Mouse (Mus musculus) layer of hippocampus, adult 8-10 months (tissue): ENCODE data around the gene Rhbdd3. TPM values are rescaled to one million over a fixed set of nuclear protein-coding genes. Genes with fewer than 3 reads are reported as not detected.
A peak's percentile ranks its signal among the peaks of the same experiment; 100 is the strongest.

Experiments used
- DNase-seq, 2 experiments: peaks; one replicate each; pipeline ENCODE4 v3.0.0; 2022; ENCODE audit warnings: low spot score in 2 of 2
- total RNA-seq, 4 experiments: library from RNA; stranded (reverse); gene quantifications; 2 replicates each; pipeline ENCODE4 v1.2.4; 2022

Gene Rhbdd3
- total RNA-seq, result 10 to 100 TPM; 22.1 to 26.4 (median 24.2) TPM

DNA sequence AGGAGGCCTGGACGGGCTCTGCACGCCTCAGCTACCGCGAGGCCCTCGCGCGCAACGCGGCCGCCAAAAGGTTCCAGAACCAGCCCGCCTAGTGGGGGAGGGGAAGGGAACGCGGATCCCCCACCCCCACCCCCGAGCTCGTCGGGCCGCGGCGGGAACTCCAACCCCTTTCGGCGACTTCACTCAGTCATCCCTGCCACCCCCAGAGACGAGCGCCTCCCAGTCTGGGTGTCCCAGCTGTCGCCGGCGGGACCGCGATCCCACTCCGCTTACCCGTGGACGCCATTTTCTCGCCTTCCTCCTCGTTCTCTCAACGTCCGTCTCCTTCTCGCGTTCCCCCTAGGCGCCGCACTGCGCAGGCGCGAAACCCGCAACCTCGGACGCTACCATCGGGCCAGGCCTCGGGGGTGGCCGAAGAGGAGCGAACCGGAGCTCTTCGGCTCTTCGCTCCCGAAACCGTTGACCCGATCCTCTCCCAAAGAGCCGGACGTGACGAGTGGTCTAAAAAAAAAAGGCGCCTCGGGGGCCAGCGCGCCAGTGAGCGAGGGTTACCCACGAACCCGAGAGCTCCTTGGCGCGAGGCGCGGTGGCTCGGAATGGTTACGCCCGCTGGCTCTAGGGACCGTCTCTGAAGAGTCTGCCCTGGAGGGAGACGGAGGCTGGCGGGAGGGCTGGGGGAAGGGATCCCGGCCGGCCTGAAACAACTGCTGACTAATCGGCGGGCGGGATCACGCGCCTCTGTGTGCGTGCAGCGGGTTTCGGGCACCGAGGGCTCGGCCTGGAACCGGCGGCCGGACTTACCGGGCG is at the start of gene Rhbdd3, which contains the start of gene Ewsr1:
TSS of gene Rhbdd3 (plus strand) at position 191 of the 807 bp plus-strand sequence.
TSS of gene Ewsr1 (minus strand) at position 531 of the 807 bp plus-strand sequence.
- DNase-seq, result peak; percentile 92 to 96

DNA sequence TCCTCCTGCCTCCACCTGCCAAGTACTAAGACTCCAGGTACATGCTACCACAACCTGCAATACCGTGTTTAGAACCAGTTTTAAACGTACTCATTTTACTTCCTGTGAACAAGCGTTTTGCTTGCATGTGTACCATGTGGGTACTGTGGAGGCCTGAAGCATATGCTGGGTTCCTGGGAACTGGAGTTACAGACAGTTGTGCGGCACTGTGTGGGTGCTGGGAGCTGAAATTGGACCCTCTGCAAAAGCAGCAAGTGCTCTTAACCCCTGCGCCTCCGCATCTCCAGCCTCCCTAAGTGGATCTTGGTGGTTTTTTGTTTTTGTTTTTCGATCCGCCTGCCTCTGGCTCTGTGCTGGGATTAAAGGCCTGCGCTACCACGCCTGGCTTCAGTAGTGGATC is 47.1 kb upstream of the Rhbdd3 start:
- DNase-seq, result no peak

DNA sequence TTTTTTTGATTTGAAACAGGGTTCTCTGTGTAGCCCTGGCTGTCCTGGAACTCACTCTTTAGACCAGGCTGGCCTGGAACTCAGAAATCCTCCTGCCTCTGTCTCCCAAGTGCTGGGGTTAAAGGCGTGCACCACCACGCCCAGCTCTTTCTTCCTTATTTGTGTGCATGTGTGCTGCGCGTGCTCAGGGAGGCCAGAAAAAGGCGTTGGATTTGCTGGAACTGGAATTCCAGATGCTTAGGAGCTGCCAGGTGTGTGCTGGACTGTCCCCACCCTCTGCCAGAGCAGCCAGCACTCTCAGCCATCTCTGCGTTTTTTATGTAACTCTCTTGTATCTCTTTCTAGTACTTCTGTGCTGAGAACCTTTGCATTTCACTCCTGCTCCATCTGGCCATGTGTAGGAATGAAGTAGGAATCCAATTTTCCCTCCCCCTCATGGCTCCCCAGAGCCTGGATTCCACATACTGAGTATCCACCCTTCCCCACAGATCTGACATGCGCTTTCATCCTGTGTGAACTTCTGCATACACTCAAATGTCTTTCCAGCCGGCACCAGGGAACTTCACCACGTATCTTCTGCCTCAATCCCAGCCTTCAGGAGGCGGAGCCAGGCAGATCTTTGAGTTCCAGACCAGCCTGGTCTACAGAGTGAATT is 46.4 kb upstream of the Rhbdd3 start:
- DNase-seq, result peak; percentile 69 to 78

DNA sequence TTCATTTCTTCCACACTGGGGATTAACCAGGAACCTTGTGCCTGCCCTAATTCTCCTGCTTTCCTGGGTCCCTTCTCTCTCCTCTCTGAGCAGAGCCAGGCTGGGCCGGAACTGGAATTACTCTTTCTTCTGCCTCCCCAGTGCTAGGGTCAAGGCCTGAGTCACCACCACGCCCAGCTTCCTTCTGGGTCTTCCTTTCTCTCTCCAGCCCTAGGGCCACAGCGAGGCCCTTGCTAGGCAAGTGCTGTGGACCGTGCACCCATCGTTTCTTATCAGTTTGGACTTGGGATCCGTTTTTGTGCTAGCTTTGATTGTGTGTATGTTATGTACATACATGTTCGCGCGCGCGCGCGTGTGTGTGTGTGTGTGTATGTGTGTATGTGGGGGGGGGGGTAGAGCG is 44.6 kb upstream of the Rhbdd3 start:
- DNase-seq, result no peak

DNA sequence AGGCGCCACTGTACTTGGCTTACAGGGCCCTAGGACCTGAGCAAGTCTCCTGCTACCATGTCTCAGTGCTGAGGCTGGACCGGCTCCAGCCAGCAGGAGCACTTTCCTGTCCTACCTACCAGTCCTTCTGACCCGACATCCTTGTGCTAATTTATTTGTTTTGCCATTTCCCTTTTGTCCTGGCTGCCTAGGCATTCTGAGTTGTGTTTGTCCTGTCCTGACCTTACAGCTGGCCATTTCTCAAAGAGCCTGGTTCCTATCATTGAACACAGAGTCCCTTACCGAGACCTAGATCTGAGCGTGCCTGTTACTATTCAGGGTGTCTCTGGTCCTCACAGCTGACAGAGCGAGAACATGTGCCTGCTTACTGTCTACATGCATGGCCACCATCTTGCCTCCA is 43.9 kb upstream of the Rhbdd3 start:
- DNase-seq, result no peak

DNA sequence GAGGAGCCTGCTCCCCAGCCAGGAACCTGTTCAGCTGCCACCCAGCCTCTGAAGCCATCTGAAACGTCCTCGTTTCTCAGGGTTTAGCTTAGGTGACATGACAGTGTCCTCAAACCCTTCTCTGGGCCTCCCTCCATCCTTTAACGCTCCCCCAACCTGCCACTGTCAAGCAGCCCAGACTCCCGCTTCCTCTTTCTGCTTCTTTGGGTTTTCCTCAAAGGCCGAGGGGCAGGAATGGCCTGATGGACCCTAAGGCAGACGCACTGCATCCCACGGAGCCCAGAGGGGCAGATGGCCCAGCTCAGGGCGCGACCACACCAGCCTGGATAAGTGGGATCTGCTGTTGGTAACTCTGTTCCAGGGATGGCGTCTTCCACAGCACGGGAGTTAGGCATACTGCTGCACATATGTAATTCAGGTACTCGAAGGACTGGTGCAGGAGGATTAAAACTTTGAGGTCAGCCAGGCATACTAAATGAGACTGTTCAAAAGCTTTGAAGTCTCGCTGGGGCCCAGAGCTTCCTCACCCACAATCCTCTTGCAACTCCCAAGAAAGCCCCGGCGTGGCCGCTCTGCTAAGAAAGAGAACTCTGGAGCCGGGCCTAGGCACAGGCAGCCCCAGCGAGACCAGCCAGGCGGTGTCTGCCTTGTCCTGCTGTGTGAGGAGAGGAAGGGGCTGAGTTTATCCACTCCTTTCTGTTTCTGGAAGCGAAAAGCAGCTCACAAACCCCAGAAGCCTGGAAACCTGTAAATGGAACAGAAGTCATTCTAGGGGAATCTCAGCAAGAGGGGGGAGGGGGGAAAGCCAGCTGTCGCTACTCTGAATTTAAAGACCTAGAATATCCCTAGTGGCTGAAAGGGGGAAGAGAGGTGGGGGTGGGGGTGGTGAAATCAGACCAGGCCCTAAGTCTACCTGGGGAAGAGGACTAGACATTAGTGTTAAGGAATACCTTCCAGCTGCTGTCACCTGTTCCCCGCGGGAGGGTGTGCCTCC is 42.5 kb upstream of the Rhbdd3 start:
- no peak for DNase-seq

DNA sequence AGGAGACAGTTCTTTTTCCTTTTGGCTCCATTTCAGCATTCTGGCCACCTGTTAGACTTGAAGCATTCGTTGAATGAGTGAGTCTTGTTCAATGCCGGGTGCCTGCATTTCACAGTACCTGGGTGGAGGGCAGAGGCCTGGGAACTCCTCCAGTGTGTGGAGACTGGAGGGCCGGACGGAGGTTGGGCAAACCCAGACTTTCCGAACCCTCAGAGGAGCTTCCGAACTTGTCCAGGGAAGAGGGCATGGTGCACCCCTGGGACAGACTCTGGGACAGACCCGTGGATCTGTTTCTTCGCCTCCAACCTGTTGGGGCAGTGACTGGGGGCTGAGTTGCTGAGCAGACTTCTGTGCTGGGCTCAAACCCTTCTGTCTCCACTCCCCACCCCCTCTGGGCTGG is 41.7 kb upstream of the Rhbdd3 start:
- DNase-seq, result no peak

DNA sequence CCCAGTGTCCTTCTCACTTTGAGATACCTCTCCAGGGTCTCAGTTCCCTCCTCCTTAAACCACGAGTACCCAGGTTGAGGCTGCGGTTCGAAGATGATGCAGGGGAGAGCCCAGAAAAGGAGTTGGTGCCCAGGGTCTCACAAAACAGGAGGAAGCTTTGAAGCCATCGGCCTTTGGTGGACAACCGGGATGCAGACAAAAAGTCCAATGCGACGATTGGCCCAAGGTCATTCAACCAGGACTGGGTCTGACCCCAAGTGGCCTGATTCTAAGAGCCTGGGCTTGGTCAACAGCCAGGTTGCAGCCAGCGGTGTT is 41.2 kb upstream of the Rhbdd3 start:
- no peak for DNase-seq

DNA sequence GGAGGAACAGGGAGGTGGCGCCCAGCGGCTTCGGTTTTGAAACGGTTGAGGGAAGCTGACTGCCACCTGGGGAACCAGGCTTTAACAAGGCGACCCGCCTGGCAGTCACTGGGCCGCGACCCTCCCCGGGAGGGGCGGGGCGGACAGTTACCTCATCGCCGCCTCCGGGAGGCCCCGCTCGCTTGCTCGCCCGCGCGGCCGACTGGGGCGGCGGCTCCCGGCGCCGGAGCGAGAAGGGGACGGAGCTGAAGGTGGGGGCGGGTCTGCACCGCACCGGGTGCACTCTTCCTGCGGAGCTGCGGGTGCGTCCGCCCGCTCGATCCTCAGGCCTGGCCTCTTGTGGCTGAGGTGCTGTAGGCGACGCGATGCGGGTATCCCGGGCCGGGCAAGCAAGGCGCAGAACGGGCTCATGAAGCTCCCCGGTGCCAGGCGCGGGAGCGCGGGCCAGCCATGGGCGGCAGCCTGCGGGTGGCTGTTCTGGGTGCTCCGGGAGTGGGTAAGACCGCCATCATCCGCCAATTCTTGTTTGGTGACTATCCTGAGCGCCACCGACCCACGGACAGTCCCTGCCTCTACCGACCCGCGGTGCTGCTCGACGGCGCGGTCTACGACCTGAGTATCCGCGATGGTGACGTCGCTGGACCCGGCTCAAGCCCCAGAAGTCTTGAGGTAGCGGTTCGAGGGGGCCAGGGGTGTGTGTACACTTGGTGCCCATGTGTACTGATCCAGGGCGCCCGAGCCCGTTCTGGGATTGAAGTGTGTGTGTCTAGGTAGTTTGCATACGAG is 40.7 kb upstream of the Rhbdd3 start, which contains the start of gene Rasl10a:
TSS of gene Rasl10a (plus strand) at position 273 of the 786 bp plus-strand sequence.
- peak in 1 of 2 experiments; percentile 41 for DNase-seq

DNA sequence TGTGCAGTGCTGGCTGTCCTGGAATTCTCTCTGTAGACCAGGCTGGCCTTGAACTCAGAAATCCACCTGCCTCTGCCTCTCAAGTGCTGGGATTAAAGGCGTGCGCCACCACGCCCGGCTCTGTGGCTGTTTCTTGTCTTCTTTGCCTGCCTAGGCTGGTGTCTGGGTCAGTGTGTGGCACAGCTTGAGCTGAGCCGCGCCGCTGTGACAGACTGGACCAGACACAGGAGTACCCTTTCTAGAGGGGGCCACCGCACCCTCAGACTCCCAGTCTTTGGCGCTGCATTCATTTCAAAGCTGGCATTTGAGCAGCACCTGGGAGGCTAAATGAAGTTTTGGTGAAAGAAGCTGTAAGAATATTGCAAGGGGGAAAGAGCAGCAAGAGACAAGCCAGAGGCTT is 39.9 kb upstream of the Rhbdd3 start:
- no peak for DNase-seq

DNA sequence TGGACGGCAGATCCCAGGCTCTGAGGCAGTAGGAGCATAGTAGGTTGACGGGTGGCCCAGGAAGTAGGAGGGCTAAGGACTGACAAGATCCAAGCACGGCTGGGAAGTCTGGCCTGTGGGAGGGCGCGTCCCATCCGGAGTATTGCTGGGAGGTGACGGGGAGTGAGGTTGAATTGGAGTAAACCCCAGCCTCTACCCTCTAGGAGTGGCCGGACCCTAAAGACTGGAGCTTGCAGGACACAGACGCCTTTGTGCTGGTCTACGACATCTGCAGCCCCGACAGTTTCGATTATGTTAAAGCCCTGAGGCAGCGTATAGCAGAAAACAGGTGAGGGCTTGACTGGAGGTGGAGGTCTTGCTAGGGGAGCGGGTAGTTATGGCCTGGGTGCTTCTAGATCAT is 39.5 kb upstream of the Rhbdd3 start:
- DNase-seq, result no peak

DNA sequence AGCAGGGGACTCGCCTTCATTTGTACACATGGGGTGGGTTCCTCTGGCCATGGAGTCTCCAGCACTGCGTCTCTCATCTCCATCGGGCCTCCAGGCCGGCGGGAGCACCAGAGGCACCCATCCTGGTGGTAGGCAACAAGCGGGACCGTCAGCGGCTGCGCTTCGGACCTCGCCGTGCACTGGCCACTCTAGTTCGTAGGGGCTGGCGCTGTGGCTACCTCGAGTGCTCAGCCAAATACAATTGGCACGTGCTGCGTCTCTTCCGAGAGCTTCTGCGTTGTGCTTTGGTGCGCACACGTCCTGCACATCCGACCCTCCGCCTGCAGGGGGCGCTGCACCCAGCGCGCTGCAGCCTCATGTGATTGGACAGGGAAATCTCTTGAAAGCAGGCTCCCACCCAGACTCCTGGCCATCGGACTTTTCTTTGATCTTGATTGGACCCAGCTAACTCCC is 39.0 kb upstream of the Rhbdd3 start:
- peak; percentile 60 to 75 for DNase-seq

DNA sequence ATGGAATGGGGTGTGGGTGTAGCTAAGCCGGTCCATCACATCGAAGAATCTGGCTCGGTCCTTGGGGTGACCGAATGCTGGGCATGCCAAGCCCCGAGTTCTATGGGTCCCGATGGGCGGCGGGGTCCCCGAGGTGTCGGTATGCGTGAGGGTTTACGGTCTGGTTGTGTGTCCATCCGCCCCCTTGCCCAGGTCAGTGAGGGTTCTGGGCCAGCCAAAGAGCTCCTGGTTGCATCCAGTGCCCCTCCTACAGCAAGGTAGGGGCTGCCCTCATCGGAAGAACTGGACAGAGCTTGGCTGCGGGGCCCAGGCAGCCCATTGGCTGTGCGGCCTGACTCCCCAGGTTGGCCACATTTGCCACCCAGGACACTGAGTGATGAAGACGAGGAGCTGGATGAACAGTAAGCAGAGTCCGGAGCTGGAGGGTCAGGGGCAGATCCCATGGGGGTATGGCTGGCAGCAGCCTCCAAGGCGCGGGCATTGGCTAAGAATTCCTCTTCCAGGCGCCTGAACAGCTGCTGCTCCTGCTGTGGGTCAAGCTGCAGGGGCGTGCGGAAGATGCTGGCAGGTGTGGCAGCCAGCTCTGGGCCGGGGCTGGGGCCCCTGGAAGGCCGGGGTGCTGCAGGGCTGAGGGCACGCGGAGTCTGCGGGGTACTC is 37.8 kb upstream of the Rhbdd3 start:
- peak in 1 of 2 experiments; percentile 32 for DNase-seq

DNA sequence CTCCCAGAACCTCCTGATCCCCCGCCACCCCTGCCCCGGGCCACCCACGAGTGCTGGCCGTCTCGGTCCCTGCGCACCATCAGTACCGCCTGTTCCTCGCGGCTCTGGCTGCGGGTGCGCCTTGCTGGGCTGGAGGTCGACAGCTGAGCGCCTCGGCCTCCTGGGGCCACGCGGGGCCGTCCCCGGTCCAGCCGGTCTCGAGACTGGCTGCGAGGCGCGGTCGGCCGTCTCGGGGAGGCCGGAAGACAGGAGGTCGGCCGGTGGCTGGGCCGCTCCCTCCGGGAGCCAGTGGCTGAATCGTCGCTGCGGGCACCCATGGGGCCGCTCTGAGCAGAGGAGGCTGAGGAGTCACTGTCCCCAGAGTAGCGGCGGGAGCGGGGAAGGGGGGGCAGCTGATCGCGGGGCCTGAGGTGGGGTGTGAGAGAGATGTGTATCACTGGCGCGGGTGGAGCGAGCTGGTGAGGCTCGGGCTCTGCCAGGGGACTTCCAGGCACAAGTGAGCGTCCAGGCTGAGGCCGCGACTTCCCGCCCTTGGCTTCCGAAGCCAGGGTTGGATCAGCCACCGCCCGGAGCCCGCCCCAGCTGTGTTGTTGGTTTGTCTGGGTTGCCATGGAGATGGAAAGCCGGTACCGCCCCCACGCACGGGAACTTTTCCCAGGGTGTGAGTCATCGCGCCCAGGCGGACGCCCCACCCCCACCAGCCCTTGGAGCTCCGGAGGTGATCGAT is 37.1 kb upstream of the Rhbdd3 start:
- DNase-seq, result peak; percentile 93 to 95

DNA sequence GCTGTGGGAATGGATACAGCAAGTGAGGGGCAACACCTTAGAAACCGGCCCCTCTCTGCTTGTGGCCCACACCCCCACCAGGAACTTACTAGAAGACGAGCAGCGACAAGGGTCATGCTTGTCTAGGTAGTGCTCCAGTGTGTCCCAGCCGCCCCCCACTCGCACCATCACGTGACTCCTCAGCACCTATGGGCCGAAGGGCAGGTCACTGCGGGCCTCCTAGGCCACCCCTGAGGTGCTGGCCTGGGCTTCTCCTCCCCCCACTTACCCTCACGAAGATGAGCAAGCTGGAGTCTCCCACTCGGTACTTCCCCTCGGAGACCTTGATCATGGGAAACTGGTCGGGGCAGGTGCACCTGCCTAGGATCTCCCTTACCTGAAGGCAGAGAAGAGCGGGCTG is 36.4 kb upstream of the Rhbdd3 start:
- no peak for DNase-seq

DNA sequence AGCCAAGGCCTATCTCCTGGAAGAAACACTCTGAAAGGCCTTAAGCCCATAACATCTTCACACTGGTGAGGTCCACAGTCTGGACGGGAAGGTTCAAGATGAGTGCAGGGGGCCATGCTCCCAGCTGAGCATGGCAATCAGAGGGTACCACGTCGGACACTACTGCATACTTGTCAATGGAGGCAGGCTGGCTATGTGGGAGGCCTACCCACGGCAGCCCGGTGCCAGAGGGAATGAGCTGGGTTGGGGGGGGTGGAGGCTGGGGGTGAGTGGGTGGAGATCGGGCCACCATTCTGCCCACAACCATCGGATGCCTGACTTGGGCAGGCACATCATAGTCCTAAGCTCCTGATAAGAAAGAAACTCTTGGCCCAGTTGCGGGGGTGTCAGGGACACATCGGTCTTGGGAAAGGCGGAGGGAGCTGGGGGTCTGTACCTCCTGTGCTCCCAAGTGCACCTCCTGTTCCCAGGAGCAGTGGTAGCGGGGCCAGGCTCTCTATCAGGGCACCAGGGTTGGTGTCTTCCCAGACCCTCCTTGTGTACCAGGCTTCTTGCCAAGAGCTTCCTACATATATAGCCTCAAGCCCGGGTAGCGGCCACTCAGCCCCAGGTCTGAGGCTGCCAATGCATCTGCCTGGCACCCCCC is 35.7 kb upstream of the Rhbdd3 start:
- DNase-seq, result no peak

DNA sequence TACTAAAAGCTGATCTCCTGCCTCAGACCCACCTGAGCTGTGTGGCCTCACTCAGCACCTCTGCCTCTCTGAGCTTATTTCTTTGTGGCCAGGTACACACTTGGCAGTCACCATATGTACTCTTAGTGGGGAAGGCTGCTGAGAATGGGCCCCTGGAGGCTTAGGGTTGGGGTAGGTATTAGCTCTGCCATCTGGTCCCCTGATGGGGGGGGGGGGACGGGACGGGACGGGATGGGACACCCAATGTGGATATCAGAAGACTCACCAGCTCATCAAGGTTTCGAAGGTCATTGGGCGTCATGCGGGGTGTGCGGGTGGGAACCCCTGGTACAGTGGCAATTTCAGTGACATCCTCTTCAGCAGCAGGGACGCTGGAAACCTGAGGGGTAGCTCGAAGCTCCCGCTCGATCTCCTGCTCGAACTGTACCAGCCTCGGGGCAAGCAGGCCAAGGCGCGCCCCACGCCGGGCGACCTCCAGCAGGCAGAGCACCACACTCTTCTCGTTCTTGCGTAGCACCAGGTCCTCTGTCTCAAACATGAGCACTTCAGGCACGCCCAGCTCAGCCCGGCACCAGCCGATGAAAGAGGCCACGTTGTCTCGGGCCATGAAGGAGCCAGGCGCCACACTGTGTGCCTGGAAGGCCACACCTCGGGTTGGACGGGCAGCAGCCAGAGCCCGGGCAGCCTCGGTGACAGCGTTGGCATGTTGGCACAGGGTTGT is 35.0 kb upstream of the Rhbdd3 start:
- DNase-seq, result peak; percentile 42 to 46

DNA sequence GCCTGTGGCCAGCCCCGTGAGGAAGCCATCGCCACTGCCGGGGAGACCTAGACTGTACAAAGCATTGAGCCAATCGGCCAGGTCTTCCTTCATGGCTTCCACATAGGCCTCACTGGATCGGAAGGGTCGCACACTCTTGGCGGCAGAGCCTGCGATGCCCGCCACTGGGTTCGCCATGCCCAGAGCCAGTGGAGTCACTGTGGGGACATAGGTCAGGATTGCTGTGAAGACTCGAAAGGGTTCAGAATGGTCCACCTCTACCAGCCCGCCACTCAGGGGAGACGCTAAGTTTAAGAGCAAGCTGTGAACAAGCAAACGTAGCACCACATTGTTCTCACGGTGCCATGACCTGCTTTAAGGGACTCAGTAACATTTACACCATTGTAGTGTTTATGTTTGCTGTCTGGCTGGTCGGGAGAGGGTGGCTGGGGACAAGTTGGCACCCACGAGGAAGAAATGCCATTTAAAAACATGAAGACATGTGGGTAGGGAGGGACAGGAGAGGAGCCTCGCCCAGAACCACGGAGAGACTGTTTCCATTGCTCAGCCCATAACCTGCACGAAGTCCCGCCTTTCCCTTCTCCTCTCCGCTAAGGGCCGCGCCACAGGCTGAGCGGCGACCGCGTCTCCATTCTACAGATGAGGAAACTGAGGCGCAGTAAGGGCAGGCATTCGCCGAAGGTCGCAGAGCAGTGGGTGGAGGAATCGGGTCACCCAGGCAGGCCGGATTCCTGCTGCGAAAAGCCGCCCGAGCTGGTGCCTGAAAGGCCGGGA is 34.3 kb upstream of the Rhbdd3 start:
- DNase-seq, result no peak
